Mouse (Mus musculus) megakaryocyte, embryonic 14.5 days (primary cell): ENCODE results near the gene Zfp809.

ENCODE experiments used
- FLI1 ChIP-seq: IDR thresholded peaks from 2 replicates; pipeline ENCODE4 v1.6.1; 2012; ENCODE audit warnings: low read length, inconsistent platforms, mixed read lengths
- GATA1 ChIP-seq: IDR thresholded peaks from 3 replicates; pipeline ENCODE4 v1.6.1; 2012; ENCODE audit warnings: mixed read lengths, low read length, inconsistent platforms, borderline replicate concordance

DNA sequence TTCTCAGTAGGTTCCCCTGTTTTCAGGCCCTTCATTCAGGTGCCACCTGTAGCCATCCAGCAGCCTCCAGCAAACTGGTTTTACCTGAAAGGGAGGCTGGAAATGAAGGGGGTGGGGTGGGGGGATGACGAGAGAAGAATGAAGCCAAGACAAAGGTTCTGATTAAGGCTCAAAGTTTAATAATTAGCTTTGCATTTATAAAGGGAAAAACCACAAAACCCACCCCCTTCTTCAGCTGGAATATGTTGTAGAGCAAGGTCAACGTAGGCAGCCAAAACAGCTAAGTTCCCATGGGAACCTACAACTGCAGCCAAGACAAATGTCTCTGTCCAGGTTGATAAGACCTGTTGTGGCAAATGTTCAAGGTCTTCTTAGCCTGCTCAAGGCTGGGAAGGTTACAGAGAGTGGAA is 11.7 kb upstream of the Zfp809 start:
- TF ChIP-seq FLI1 (no peak), GATA1 (no peak)
